13 mouse cellular contexts compared by ENCODE assay signal in genomic region chr11:16769276-16769675, GRCm38 (mm10). TPM values are rescaled to one million over a fixed set of nuclear protein-coding genes. Genes with fewer than 3 reads are reported as not detected.
DNase-seq lines count a peak whose midpoint lies in the region; ATAC-seq lines count a peak whose summit lies in the region.
"Had no signal": no experiment of that assay in that cellular context is flagged by ENCODE, and none has a peak within 500 bp of the region (broad histone marks: within the 10 kb centered on the region; RNA-seq: fewer than 3 reads in every experiment).

No protein-coding gene starts in this region.

- H3K27ac ChIP-seq in heart, embryonic 10.5 days = no peak overlapping the region
- H3K27ac ChIP-seq in hindbrain, embryonic 13.5 days = no peak overlapping the region
- H3K27ac ChIP-seq: liver, embryonic 12.5 days; macrophage had no signal

- H3K4me1 ChIP-seq in heart, embryonic 10.5 days = peaks cover 6% of the 10 kb centered on the region; the same call in 1 of the 2 replicates
- 0 out of 2 replicates have a peak, but pooled peaks cover 3% of the 10 kb centered on the region for H3K4me1 ChIP-seq in hindbrain, embryonic 13.5 days (replicated peaks)
- H3K4me1 ChIP-seq: liver, embryonic 12.5 days had no signal

- peaks cover 6% of the 10 kb centered on the region; the same call in 1 of the 2 replicates for H3K27me3 ChIP-seq in heart, embryonic 10.5 days (ENCODE audit: insufficient read depth, poor library complexity, severe bottlenecking)
- no peaks in the 10 kb centered on the region for H3K27me3 ChIP-seq in hindbrain, embryonic 13.5 days
- H3K27me3 ChIP-seq: liver, embryonic 12.5 days had no signal

- 83% methylated on average over 4 of the region's 4 CpGs for WGBS in heart, embryonic 10.5 days
- 95% methylated on average over 4 of the region's 4 CpGs for WGBS in hindbrain, embryonic 13.5 days

- no peak overlapping the region for H3K4me3 ChIP-seq in heart, embryonic 10.5 days
- no peak overlapping the region for H3K4me3 ChIP-seq in hindbrain, embryonic 13.5 days
- H3K4me3 ChIP-seq: liver, embryonic 12.5 days had no signal

- peak; percentile 85 for DNase-seq in heart, adult 11 months
- no peak for DNase-seq in heart, embryonic 10.5 days (ENCODE audit: low spot score)
- DNase-seq in urinary bladder, postnatal 14 days (ENCODE audit: low spot score) = peak; percentile 57
- no peak for DNase-seq in urinary bladder, postnatal 25 days (ENCODE audit: low spot score)
- peak; percentile 88 for DNase-seq in kidney, postnatal 14 days
- no peak for DNase-seq in layer of hippocampus, postnatal 25 days (ENCODE audit: extremely low spot score in 1 of 2, low spot score in 1 of 2)
- DNase-seq: cerebellum, adult 2 months; heart, postnatal 10 days; thymus, postnatal 25 days had no signal

- no peaks in the 10 kb centered on the region for H3K36me3 ChIP-seq in heart, embryonic 10.5 days
- no peaks in the 10 kb centered on the region for H3K36me3 ChIP-seq in hindbrain, embryonic 13.5 days
- H3K36me3 ChIP-seq: liver, embryonic 12.5 days had no signal

- ATAC-seq in hindbrain, embryonic 13.5 days (ENCODE audit: low FRiP score) = no peak
- ATAC-seq: liver, embryonic 12.5 days had no signal

- H3K9me3 ChIP-seq in heart, embryonic 10.5 days = no peaks in the 10 kb centered on the region
- no peaks in the 10 kb centered on the region for H3K9me3 ChIP-seq in hindbrain, embryonic 13.5 days
- H3K9me3 ChIP-seq: liver, embryonic 12.5 days had no signal

- H3K9ac ChIP-seq in hindbrain, embryonic 13.5 days = no peak overlapping the region
- H3K9ac ChIP-seq: liver, embryonic 12.5 days had no signal

- H3K4me2 ChIP-seq in hindbrain, embryonic 13.5 days = no peak overlapping the region
- H3K4me2 ChIP-seq: liver, embryonic 12.5 days had no signal

RNA-seq across cellular contexts. Expression of gene Egfr, which starts 17.3 kb away (rescaled TPM):
- 1.9 and 3.1 TPM in 2 replicates for polyA plus RNA-seq in heart, embryonic 10.5 days (2016; fragmentation: Nextera tagmentation; extraction: Ambion mirVana)
- 10 to 100 TPM; 15.1 to 18.4 TPM for total RNA-seq in layer of hippocampus, postnatal 25 days (2021)
- 3.5 and 3.9 TPM in 2 replicates for polyA plus RNA-seq in hindbrain, embryonic 13.5 days (2015; fragmentation: Nextera tagmentation; extraction: Ambion mirVana)
- total RNA-seq: granulocyte monocyte progenitor cell, adult 5-6 weeks had no signal

Comparison
In these comparisons a context has a peak if more than half of its experiments do, and no peak if none do; other contexts are left out.
1. DNase-seq: peak in heart, adult 11 months (single experiment), urinary bladder, postnatal 14 days (single experiment) and kidney, postnatal 14 days (single experiment); none in heart, embryonic 10.5 days (single experiment), urinary bladder, postnatal 25 days (single experiment) and layer of hippocampus, postnatal 25 days (0 of 2).